10 mouse cellular contexts compared by ENCODE assay signal in the genomic region with DNA sequence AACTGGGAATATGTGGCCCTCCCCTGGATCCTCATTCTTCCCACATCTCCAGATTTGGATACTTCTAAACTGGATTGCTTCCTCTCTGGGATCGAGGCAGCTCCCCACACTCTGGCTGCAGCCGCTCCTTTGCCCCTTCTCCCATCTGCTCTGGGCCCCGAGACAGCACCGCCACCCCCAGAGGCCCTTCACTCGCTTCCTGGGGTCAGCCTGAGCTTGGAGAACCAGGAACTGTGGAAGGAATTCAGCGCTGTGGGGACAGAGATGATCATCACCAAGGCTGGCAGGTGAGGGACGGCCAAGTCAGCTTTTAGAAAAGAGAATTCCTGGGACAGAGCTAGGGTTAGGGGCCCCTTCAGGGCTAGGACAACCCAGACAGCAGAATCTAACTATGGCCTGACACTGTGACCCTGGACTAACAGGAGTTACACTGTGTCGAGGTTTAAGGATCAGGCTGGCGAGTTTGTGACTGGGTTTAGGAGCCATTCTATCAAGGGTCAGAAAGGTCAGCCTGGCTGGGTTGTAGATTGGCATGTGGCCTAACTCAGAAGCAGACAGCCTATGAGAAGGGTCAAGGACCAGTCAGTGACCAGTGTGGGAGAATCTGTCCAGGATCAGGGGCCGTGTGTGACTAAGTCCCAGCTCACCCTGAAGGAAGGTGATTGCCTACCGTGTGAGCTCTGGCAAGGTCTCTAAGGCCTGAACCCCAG. TPM values are rescaled to one million over a fixed set of nuclear protein-coding genes. Genes with fewer than 3 reads are reported as not detected.
DNase-seq lines count a peak whose midpoint lies in the region; ATAC-seq and TF ChIP-seq lines count a peak whose summit lies in the region.
"Had no signal": no experiment of that assay in that cellular context is flagged by ENCODE, and none has a peak within 500 bp of the region (broad histone marks: within the 10 kb centered on the region; RNA-seq: fewer than 3 reads in every experiment).

No protein-coding gene starts in this region.

- no peak overlapping the region for H3K9ac ChIP-seq in forebrain, embryonic 16.5 days (replicated peaks; ENCODE audit: low read depth, low read length)
- no peak overlapping the region; the same call in 1 of the 2 replicates for H3K9ac ChIP-seq in hindbrain, embryonic 11.5 days (ENCODE audit: low read depth, low read length)
- H3K9ac ChIP-seq in liver, embryonic 16.5 days (ENCODE audit: low read depth, low read length): no peak overlapping the region

- TF ChIP-seq CTCF in E14TG2a.4 (conservative IDR thresholded peaks at IDR 0.05; ENCODE audit: low read length): no peak

- peaks cover 41% of the 10 kb centered on the region for H3K36me3 ChIP-seq in forebrain, embryonic 10.5 days (replicated peaks)
- H3K36me3 ChIP-seq in forebrain, embryonic 16.5 days (ENCODE audit: control insufficient read depth, insufficient read depth): peaks cover 23% of the 10 kb centered on the region
- peaks cover 66% of the 10 kb centered on the region for H3K36me3 ChIP-seq in E14TG2a.4 (ENCODE audit: insufficient read depth, low read length)
- H3K36me3 ChIP-seq in hindbrain, embryonic 11.5 days (ENCODE audit: control insufficient read depth, insufficient read depth, low read length): peaks cover 7% of the 10 kb centered on the region; the same call in 1 of the 2 replicates
- peaks cover 35% of the 10 kb centered on the region for H3K36me3 ChIP-seq in liver, embryonic 16.5 days (ENCODE audit: control insufficient read depth, insufficient read depth)

- no peak overlapping the region for H3K4me2 ChIP-seq in forebrain, embryonic 16.5 days (ENCODE audit: low read length)
- H3K4me2 ChIP-seq in hindbrain, embryonic 11.5 days (replicated peaks; ENCODE audit: low read depth, low read length): peak overlapping the region; percentile 92
- H3K4me2 ChIP-seq in liver, embryonic 16.5 days (ENCODE audit: low read depth, low read length): no peak overlapping the region

- H3K4me3 ChIP-seq in forebrain, embryonic 10.5 days: peak overlapping the region; percentile 59
- no peak overlapping the region for H3K4me3 ChIP-seq in forebrain, embryonic 16.5 days (replicated peaks; ENCODE audit: low read length)
- H3K4me3 ChIP-seq in E14TG2a.4 (replicated peaks; ENCODE audit: low read length): peak overlapping the region; percentile 55; the same call in 1 of the 2 replicates
- H3K4me3 ChIP-seq in hindbrain, embryonic 11.5 days (ENCODE audit: low read depth, low read length): no peak overlapping the region
- H3K4me3 ChIP-seq in liver, embryonic 16.5 days (ENCODE audit: low read depth, low read length): no peak overlapping the region

- H3K27me3 ChIP-seq in forebrain, embryonic 10.5 days (ENCODE audit: poor library complexity, severe bottlenecking): no peaks in the 10 kb centered on the region
- H3K27me3 ChIP-seq in forebrain, embryonic 16.5 days (replicated peaks; ENCODE audit: control insufficient read depth, insufficient read depth, low read length): no peaks in the 10 kb centered on the region
- no peaks in the 10 kb centered on the region for H3K27me3 ChIP-seq in E14TG2a.4 (ENCODE audit: insufficient read depth, low read length)
- no peaks in the 10 kb centered on the region for H3K27me3 ChIP-seq in hindbrain, embryonic 11.5 days (ENCODE audit: control insufficient read depth, insufficient read depth, low read length)
- no peaks in the 10 kb centered on the region for H3K27me3 ChIP-seq in liver, embryonic 16.5 days (ENCODE audit: control insufficient read depth, insufficient read depth, low read depth, low read length)

- whole genome bisulfite sequencing in forebrain, embryonic 10.5 days: 45% methylated on average over 11 of the region's 11 CpGs
- WGBS in forebrain, embryonic 16.5 days: 52% methylated on average over 11 of the region's 11 CpGs
- WGBS in hindbrain, embryonic 11.5 days: 34% methylated on average over 11 of the region's 11 CpGs
- WGBS in liver, embryonic 16.5 days (ENCODE audit: insufficient replicate concordance): 58% methylated on average over 11 of the region's 11 CpGs

- DNase-seq in forebrain, embryonic 10.5 days (ENCODE audit: extremely low spot score, low spot score): no peak
- no peak for DNase-seq in hindbrain, embryonic 11.5 days (ENCODE audit: low spot score)
- DNase-seq in c-Kit-positive CD71-positive TER-119-positive erythroid progenitor cells, embryonic 14.5 days (ENCODE audit: low spot score): no peak
- DNase-seq in frontal cortex, adult 2 months (ENCODE audit: extremely low spot score in 1 of 2, low spot score in 1 of 2): no peak
- no peak for DNase-seq in embryo, embryonic 11 days
- DNase-seq: adrenal gland, postnatal 36 days; spleen, adult 18-20 months had no signal

- H3K9me3 ChIP-seq in forebrain, embryonic 10.5 days: no peaks in the 10 kb centered on the region
- no peaks in the 10 kb centered on the region for H3K9me3 ChIP-seq in forebrain, embryonic 16.5 days (ENCODE audit: control insufficient read depth, low read length)
- no peaks in the 10 kb centered on the region for H3K9me3 ChIP-seq in E14TG2a.4 (ENCODE audit: low read length)
- no peaks in the 10 kb centered on the region for H3K9me3 ChIP-seq in hindbrain, embryonic 11.5 days (ENCODE audit: control insufficient read depth, low read length)
- H3K9me3 ChIP-seq in liver, embryonic 16.5 days (replicated peaks; ENCODE audit: control insufficient read depth, low read length): no peaks in the 10 kb centered on the region

- peaks cover 56% of the 10 kb centered on the region for H3K4me1 ChIP-seq in forebrain, embryonic 10.5 days
- H3K4me1 ChIP-seq in forebrain, embryonic 16.5 days (replicated peaks; ENCODE audit: control insufficient read depth, insufficient read depth, low read length): peaks cover 37% of the 10 kb centered on the region
- peaks cover 85% of the 10 kb centered on the region for H3K4me1 ChIP-seq in E14TG2a.4 (replicated peaks; ENCODE audit: low read depth, low read length)
- peaks cover 4% of the 10 kb centered on the region; the same call in 1 of the 2 replicates for H3K4me1 ChIP-seq in hindbrain, embryonic 11.5 days (replicated peaks; ENCODE audit: control insufficient read depth, insufficient read depth, low read length)
- peaks cover 25% of the 10 kb centered on the region for H3K4me1 ChIP-seq in liver, embryonic 16.5 days (ENCODE audit: control insufficient read depth, low read depth, low read length)

- peak overlapping the region; percentile 86 for H3K27ac ChIP-seq in forebrain, embryonic 10.5 days
- H3K27ac ChIP-seq in forebrain, embryonic 16.5 days (ENCODE audit: low read length): no peak overlapping the region
- no peak overlapping the region for H3K27ac ChIP-seq in hindbrain, embryonic 11.5 days (ENCODE audit: low read depth, low read length)
- no peak overlapping the region for H3K27ac ChIP-seq in liver, embryonic 16.5 days (ENCODE audit: low read length)

- ATAC-seq in forebrain, embryonic 16.5 days: no peak
- no peak for ATAC-seq in hindbrain, embryonic 11.5 days (ENCODE audit: low FRiP score)
- ATAC-seq in liver, embryonic 16.5 days (ENCODE audit: low read depth): peak; percentile 7; the same call in 1 of the 2 replicates

RNA-seq across cellular contexts. Expression of gene Tbx6, which starts 0.5 kb away (rescaled TPM):
- polyA plus RNA-seq in forebrain, embryonic 10.5 days (2016; fragmentation: Nextera tagmentation; extraction: Ambion mirVana): 0.32 and 0.61 TPM in 2 replicates
- 0.73 and 0.86 TPM in 2 replicates for polyA plus RNA-seq in forebrain, embryonic 16.5 days (2015; fragmentation: Nextera tagmentation; extraction: Ambion mirVana)
- 0.25 and 0.79 TPM in 2 replicates for polyA plus RNA-seq in hindbrain, embryonic 11.5 days (2014; fragmentation: Nextera tagmentation; extraction: Ambion mirVana)
- polyA plus RNA-seq in liver, embryonic 16.5 days (2015; fragmentation: Nextera tagmentation; extraction: Ambion mirVana): 0.90 and 1.3 TPM in 2 replicates
- 1.4 and 1.9 TPM in 2 replicates for polyA plus RNA-seq in frontal cortex, adult 2 months (2012; rRNA removed)

RNA-seq across cellular contexts. Expression of gene Ypel3, which starts 5.1 kb away (rescaled TPM):
- 28.9 and 35.0 TPM in 2 replicates for polyA plus RNA-seq in forebrain, embryonic 10.5 days (2016; fragmentation: Nextera tagmentation; extraction: Ambion mirVana)
- polyA plus RNA-seq in forebrain, embryonic 16.5 days (2015; fragmentation: Nextera tagmentation; extraction: Ambion mirVana): 199 and 202 TPM in 2 replicates
- polyA plus RNA-seq in hindbrain, embryonic 11.5 days (2014; fragmentation: Nextera tagmentation; extraction: Ambion mirVana): 114 and 119 TPM in 2 replicates
- polyA plus RNA-seq in liver, embryonic 16.5 days (2015; fragmentation: Nextera tagmentation; extraction: Ambion mirVana): 102 and 119 TPM in 2 replicates
- polyA plus RNA-seq in frontal cortex, adult 2 months (2012; rRNA removed): 439 and 535 TPM in 2 replicates

RNA-seq across cellular contexts. Expression of gene Ppp4c, which starts 10.5 kb away (rescaled TPM):
- polyA plus RNA-seq in forebrain, embryonic 10.5 days (2016; fragmentation: Nextera tagmentation; extraction: Ambion mirVana): 413 and 423 TPM in 2 replicates
- polyA plus RNA-seq in forebrain, embryonic 16.5 days (2015; fragmentation: Nextera tagmentation; extraction: Ambion mirVana): 196 and 202 TPM in 2 replicates
- 313 and 330 TPM in 2 replicates for polyA plus RNA-seq in hindbrain, embryonic 11.5 days (2014; fragmentation: Nextera tagmentation; extraction: Ambion mirVana)
- polyA plus RNA-seq in liver, embryonic 16.5 days (2015; fragmentation: Nextera tagmentation; extraction: Ambion mirVana): 82.2 and 91.1 TPM in 2 replicates
- 84.5 and 85.1 TPM in 2 replicates for polyA plus RNA-seq in frontal cortex, adult 2 months (2012; rRNA removed)

RNA-seq across cellular contexts. Expression of gene Fam57b, which starts 15.7 kb away (rescaled TPM):
- 2.6 and 2.9 TPM in 2 replicates for polyA plus RNA-seq in forebrain, embryonic 10.5 days (2016; fragmentation: Nextera tagmentation; extraction: Ambion mirVana)
- polyA plus RNA-seq in forebrain, embryonic 16.5 days (2015; fragmentation: Nextera tagmentation; extraction: Ambion mirVana): 32.8 and 40.4 TPM in 2 replicates
- polyA plus RNA-seq in hindbrain, embryonic 11.5 days (2014; fragmentation: Nextera tagmentation; extraction: Ambion mirVana): 14.6 and 16.3 TPM in 2 replicates
- polyA plus RNA-seq in liver, embryonic 16.5 days (2015; fragmentation: Nextera tagmentation; extraction: Ambion mirVana): not detected in 2 replicates
- polyA plus RNA-seq in frontal cortex, adult 2 months (2012; rRNA removed): 130 and 142 TPM in 2 replicates

RNA-seq across cellular contexts. Expression of gene Gdpd3, which starts 15.7 kb away (rescaled TPM):
- polyA plus RNA-seq in forebrain, embryonic 10.5 days (2016; fragmentation: Nextera tagmentation; extraction: Ambion mirVana): 0.77 and 0.98 TPM in 2 replicates
- 1.3 and 2.6 TPM in 2 replicates for polyA plus RNA-seq in forebrain, embryonic 16.5 days (2015; fragmentation: Nextera tagmentation; extraction: Ambion mirVana)
- polyA plus RNA-seq in hindbrain, embryonic 11.5 days (2014; fragmentation: Nextera tagmentation; extraction: Ambion mirVana): 0.97 and 1.4 TPM in 2 replicates
- 0.36 and 0.55 TPM in 2 replicates for polyA plus RNA-seq in liver, embryonic 16.5 days (2015; fragmentation: Nextera tagmentation; extraction: Ambion mirVana)
- 4.4 and 6.4 TPM in 2 replicates for polyA plus RNA-seq in frontal cortex, adult 2 months (2012; rRNA removed)

Comparison
In these comparisons a context has a peak if more than half of its experiments do, and no peak if none do; other contexts are left out.
1. H3K4me3 ChIP-seq: peak in forebrain, embryonic 10.5 days (single experiment) and E14TG2a.4 (single experiment); none in forebrain, embryonic 16.5 days (single experiment), hindbrain, embryonic 11.5 days (single experiment) and liver, embryonic 16.5 days (single experiment).